Mouse (Mus musculus): ENCODE measurements at regions not wholly inside any gene's neighbourhood (a gene's known extent, or its start where the extent isn't known, plus 50 kb on each side); places are given as distances from the start of the nearest gene placed in this dataset.

- TF ChIP-seq BHLHE40 (IDR thresholded peaks at IDR 0.05; ENCODE audit: low read depth, low read length) (no peak), NELFE (IDR thresholded peaks at IDR 0.05; ENCODE audit: low read depth, low read length) (no peak), KAT2A (IDR thresholded peaks at IDR 0.05; ENCODE audit: insufficient replicate concordance, low read length) (no peak), MAX (IDR thresholded peaks at IDR 0.05; ENCODE audit: low read length) (no peak), POLR2A (IDR thresholded peaks at IDR 0.05; ENCODE audit: low read depth, low read length) (no peak), CTCF (conservative IDR thresholded peaks at IDR 0.05 in 1 of 2, IDR thresholded peaks at IDR 0.05 in 1 of 2; ENCODE audit: low read depth in 2 of 2, low read length in 2 of 2) (no peak), JUN (IDR thresholded peaks at IDR 0.05; ENCODE audit: insufficient read depth, low read depth, low read length) (no peak), EP300 (IDR thresholded peaks at IDR 0.05; ENCODE audit: low read length) (no peak), E2F4 (IDR thresholded peaks at IDR 0.05; ENCODE audit: insufficient replicate concordance, low read depth, low read length) (no peak), MAFK (IDR thresholded peaks at IDR 0.05; ENCODE audit: insufficient replicate concordance, low read length) (no peak), USF2 (conservative IDR thresholded peaks at IDR 0.05; ENCODE audit: low read depth, low read length) (no peak), POLR2AphosphoS2 (IDR thresholded peaks at IDR 0.05; ENCODE audit: low read depth, low read length) (no peak)
These were observed 1093.1 kb downstream of the Car8 start for GRCm38 (mm10) chr4:7145756-7146155.

All from CH12.LX (cell line).